Mouse (Mus musculus) frontal cortex, adult (tissue): ENCODE measurements around the gene Phgdh.

ENCODE experiments used
- ATAC-seq: cut with Nextera tagmentation; 2 replicates; pipeline ENCODE4 v1.9.2; 2017; ENCODE audit warnings: mild to moderate bottlenecking, moderate library complexity, mixed read lengths; ENCODE audit not compliant: low TSS enrichment

The Phgdh gene

GRCm38 (mm10) chr3:98295965-98296364 lies 43.8 kb downstream of the Phgdh start:
- no peak for ATAC-seq

- no peak for ATAC-seq
Observed at GRCm38 (mm10) chr3:98291044-98291443, 48.7 kb downstream of the Phgdh start.

GRCm38 (mm10) chr3:98283205-98283604 lies 56.6 kb downstream of the Phgdh start:
- no peak for ATAC-seq

GRCm38 (mm10) chr3:98282422-98282821 lies 57.4 kb downstream of the Phgdh start:
- no peak for ATAC-seq

- ATAC-seq, result peak; percentile 97
Observed at GRCm38 (mm10) chr3:98280933-98281678, 58.7 kb downstream of the Phgdh start.

- ATAC-seq, result no peak
Observed at GRCm38 (mm10) chr3:98280204-98280932, 59.4 kb downstream of the Phgdh start, which contains the start of gene Hmgcs2. TSS of gene Hmgcs2 (plus strand) at chr3:98280435.

- no peak for ATAC-seq
Observed at GRCm38 (mm10) chr3:98279682-98280081, 60.1 kb downstream of the Phgdh start.

GRCm38 (mm10) chr3:98273623-98274398 lies 66.0 kb downstream of the Phgdh start:
- ATAC-seq, result no peak

GRCm38 (mm10) chr3:98267249-98267651 lies 72.5 kb downstream of the Phgdh start:
- ATAC-seq, result peak; percentile 34; the same call in 1 of the 2 replicates
